Mouse (Mus musculus) olfactory bulb, adult 2 months (tissue): ENCODE data around the gene Fabp3. TPM values are rescaled to one million over a fixed set of nuclear protein-coding genes. Genes with fewer than 3 reads are reported as not detected.

Source experiments
- H3K27ac ChIP-seq: fragments of 200-500 bp; 2 replicates; pipeline ENCODE4 v1.5.1; 2012; ENCODE audit warnings: low read depth, low read length; ENCODE audit not compliant: insufficient read depth
- H3K4me1 ChIP-seq: fragments of 200-500 bp; 2 replicates; pipeline ENCODE4 v1.6.1; 2012; ENCODE audit warnings: low read length; ENCODE audit not compliant: control insufficient read depth, insufficient read depth
- H3K4me3 ChIP-seq: fragments of 200-500 bp; 2 replicates; pipeline ENCODE4 v1.5.1; 2012; ENCODE audit warnings: mild to moderate bottlenecking, low read depth, low read length, moderate library complexity; ENCODE audit not compliant: insufficient read depth
- CTCF ChIP-seq: fragments of 200-500 bp; IDR thresholded peaks from 2 replicates; pipeline ENCODE4 v1.5.1; 2012; ENCODE audit warnings: low read depth, mild to moderate bottlenecking, low read length, moderate library complexity; ENCODE audit not compliant: insufficient read depth
- POLR2A ChIP-seq: fragments of 200-500 bp; IDR thresholded peaks from 2 replicates; pipeline ENCODE4 v1.6.1; 2012; ENCODE audit warnings: mild to moderate bottlenecking, low read depth, low read length, moderate library complexity; ENCODE audit not compliant: insufficient read depth
- WGBS: fragments of 180-500 bp; shearing (Covaris S2); methylation state at CpG from one replicate; pipeline ENCODE4 v1.1.7; 2018; 5-methylcytosine and 5-hydroxymethylcytosine counted together
- polyA plus RNA-seq: library from polyadenylated mRNA; stranded (reverse); fragments of >200 nt; gene quantifications from 2 replicates; pipeline ENCODE4 v1.2.4, GENCODE M21; 2012; ENCODE audit warnings: low replicate concordance; ENCODE audit not compliant: missing spikeins, insufficient read depth, insufficient read length

The Fabp3 gene
- polyA plus RNA-seq, 1 experiment, result not detected

DNA sequence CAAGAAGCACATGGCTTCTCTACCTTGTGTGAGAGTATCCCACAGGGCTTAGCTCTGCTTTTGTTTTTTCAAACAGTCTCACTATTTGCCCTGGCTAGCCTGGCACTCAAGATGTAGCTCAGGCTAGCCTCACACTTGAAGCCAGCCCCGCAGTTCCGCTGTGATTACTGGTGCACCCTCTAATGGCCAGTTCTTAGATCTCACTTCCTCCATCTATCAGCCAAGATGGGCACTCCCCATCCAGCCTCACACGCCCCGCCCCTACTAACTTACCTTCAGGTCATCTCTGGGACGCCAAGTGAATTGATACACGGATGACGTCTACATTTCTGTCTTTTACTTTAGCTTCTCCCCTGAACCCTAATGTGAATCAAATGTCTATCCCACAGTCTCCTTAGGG lies 11.2 kb downstream of the Fabp3 start:
- no peak overlapping the region for H3K27ac ChIP-seq
- H3K4me1 ChIP-seq, result 0 out of 2 replicates have a peak, but pooled peaks cover 2% of the 10 kb centered on the region
- WGBS, result 96% methylated on average over 7 of the region's 7 CpGs
- no peak overlapping the region for H3K4me3 ChIP-seq
- no peak for TF ChIP-seq CTCF
- no peak for TF ChIP-seq POLR2A

DNA sequence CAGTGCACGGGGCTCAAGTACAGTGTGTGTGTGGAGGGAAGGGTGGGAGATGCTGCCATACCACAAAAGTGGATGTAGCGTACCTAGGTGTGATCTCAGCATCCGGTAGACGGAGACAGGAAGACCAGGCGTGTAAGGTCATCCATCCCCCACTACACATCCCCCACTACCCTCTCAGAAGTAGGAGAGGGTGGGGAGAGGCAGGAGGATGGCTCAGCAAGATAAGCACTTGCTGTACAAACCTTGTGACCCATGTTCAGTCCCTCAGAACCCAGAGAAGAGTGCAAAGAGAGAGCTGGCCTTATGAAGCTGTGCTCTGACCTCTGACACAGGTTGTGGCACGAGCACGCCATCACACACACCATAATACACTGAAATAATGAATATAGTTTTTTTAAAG lies 13.2 kb downstream of the Fabp3 start:
- TF ChIP-seq CTCF (no peak), POLR2A (no peak)
- Histone ChIP-seq H3K27ac (no peak overlapping the region), H3K4me3 (no peak overlapping the region), H3K4me1 (no peaks in the 10 kb centered on the region)
- WGBS, result 93% methylated on average over 7 of the region's 7 CpGs

DNA sequence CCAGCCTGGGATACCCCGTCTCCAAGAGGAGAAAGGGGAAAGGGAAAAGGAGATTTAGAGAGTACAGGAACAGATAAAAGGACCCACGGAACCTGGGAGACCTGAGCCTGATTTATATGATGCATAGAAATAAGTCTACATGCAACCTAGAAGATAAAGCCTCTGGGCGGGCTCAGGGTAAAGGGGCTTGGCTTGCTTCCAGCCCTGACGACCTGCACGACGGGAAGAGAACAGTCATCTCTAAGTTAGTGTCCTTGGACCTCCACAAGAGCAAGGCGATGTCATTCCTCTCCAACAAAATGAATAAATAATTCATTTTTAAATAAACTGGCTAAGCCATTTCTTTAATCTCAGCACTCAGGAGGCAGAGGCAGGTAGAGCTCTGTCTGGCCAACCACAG lies 14.2 kb downstream of the Fabp3 start:
- H3K4me3 ChIP-seq, result no peak overlapping the region
- no peaks in the 10 kb centered on the region for H3K4me1 ChIP-seq
- 85% methylated on average over 7 of the region's 7 CpGs for WGBS
- TF ChIP-seq CTCF, result no peak
- TF ChIP-seq POLR2A, result no peak
- no peak overlapping the region for H3K27ac ChIP-seq

DNA sequence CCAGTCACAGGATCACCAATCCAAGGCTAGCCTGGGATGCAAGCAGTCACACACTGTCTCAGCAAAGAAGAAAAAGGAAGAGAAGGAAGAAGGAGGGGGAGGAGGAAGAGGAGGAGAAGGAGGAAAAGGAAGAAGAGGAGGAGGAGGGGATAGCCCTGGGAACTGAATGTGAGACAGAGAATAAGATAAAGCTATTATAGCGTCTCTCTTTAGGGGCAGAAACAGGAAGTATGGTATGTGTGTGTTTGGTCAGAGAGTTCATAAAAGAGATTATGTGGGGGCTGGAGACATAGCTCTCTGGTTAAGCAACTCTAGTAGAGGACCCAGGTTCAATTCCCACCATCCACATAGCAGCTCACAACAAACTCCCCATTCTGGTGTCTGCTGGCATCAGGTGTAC lies 14.8 kb downstream of the Fabp3 start:
- Histone ChIP-seq H3K4me1 (no peaks in the 10 kb centered on the region), H3K27ac (no peak overlapping the region), H3K4me3 (no peak overlapping the region)
- TF ChIP-seq POLR2A, result no peak
- no peak for TF ChIP-seq CTCF
- 80% methylated on average over 1 of the region's 1 CpGs for WGBS

DNA sequence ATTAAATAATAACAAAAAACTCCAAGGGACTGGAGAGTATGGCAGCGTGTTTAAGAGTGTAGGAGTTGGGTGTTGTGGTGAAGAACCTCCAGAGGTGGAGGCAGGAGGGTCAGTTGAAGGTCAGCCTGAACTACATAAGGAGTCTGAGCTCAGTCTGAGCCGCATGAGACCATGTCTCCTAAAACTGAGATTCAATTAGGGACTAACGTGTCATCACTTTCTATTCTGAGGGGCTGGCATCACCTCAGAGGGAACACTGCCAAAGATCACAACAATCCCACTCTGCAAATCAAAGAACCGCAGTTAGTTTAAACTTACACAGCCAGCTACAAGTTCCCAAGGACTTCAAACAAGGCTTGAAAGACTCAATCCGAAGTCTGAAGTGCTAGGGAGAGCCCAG lies 15.2 kb downstream of the Fabp3 start:
- H3K4me1 ChIP-seq, result no peaks in the 10 kb centered on the region
- 43% methylated on average over 5 of the region's 5 CpGs for WGBS
- no peak overlapping the region for H3K27ac ChIP-seq
- TF ChIP-seq CTCF, result no peak
- no peak for TF ChIP-seq POLR2A
- H3K4me3 ChIP-seq, result no peak overlapping the region

DNA sequence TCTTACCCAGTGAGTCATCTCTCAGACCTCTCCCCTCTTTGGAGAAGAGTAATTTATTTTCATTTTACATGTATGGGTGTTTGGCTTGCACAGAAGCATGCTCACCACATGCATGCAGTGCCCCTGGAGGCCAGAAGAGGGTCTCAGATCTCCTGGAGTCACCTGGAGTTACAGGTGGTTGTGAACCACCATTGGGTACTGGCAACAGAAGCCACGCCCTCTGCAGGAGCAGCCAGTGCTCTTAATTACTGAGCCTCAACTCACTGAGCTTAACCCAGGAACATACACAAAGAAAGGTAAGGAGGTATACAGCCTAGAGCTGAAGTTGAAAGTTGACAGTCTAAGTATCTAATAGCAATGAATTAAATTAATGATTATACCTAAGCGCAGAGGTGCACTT lies 17.1 kb downstream of the Fabp3 start:
- WGBS, result 98% methylated on average over 2 of the region's 2 CpGs
- TF ChIP-seq CTCF, result no peak
- no peak for TF ChIP-seq POLR2A
- peaks cover 6% of the 10 kb centered on the region; the same call in 1 of the 2 replicates for H3K4me1 ChIP-seq
- H3K4me3 ChIP-seq, result no peak overlapping the region
- H3K27ac ChIP-seq, result no peak overlapping the region

DNA sequence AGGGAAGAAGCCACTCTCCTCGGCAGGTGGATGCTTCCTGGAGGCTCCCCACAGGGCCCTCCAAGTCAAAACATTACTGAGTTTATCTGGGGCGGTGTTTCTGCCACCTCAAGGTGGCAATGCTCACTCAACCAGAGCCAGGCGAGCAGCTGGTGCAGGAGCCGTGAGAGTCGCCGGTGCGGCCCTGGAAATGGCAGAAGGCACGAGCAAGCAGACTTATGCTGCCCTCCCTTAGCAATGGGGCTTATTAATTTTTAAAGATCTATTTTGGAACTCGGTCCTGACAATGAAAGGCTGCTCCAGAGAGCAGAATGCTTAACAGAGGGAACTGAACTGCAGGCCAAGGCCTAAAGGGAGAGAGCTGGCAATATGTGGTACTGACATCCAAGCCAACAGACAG lies 19.0 kb downstream of the Fabp3 start:
- no peak overlapping the region for H3K4me3 ChIP-seq
- no peak overlapping the region for H3K27ac ChIP-seq
- no peak for TF ChIP-seq CTCF
- TF ChIP-seq POLR2A, result no peak
- peaks cover 6% of the 10 kb centered on the region; the same call in 1 of the 2 replicates for H3K4me1 ChIP-seq
- WGBS, result 86% methylated on average over 9 of the region's 9 CpGs

DNA sequence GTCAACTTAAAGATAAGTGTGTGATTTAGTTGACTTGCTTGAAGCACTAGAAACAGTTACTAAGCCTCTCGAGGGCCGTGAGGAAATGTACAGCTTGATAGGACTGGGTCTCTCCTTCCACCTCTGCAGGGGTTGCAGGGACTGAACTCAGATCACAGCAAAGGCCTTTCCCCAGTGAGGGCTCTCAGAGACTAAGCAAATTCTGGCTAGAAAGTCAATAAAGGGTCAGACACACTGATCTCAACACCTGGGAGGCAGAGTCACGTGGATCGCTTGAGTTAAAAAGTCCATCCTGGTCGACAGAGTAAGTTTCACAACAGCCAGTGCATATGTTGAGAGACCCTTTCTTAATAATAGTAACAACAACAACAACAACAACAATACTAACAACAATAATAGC lies 27.5 kb downstream of the Fabp3 start:
- 94% methylated on average over 5 of the region's 5 CpGs for WGBS
- Histone ChIP-seq H3K27ac (no peak overlapping the region), H3K4me3 (no peak overlapping the region), H3K4me1 (no peaks in the 10 kb centered on the region)
- TF ChIP-seq CTCF (no peak), POLR2A (no peak)

DNA sequence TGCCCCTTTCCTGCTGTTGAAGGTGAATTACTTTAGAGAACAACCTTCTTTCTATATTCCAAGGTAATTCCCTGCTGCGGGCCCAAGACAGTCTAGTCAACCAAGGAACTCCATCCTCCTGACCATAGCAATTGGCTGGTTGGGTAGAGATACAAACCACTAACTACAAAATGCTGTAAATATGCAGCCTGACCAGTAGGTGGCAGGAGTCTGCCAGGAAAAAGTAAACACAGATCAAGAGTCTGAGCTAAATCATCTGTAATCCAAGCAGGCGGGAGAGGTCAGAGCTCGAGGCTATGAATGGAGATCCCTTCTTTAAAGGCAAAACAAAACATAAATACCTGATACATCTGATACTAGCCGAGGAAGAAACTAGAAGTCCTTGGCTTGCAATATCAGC lies 33.3 kb downstream of the Fabp3 start:
- H3K27ac ChIP-seq, result no peak overlapping the region
- TF ChIP-seq POLR2A (no peak), CTCF (no peak)
- WGBS, result 22% methylated on average over 4 of the region's 4 CpGs
- no peaks in the 10 kb centered on the region for H3K4me1 ChIP-seq
- no peak overlapping the region for H3K4me3 ChIP-seq

DNA sequence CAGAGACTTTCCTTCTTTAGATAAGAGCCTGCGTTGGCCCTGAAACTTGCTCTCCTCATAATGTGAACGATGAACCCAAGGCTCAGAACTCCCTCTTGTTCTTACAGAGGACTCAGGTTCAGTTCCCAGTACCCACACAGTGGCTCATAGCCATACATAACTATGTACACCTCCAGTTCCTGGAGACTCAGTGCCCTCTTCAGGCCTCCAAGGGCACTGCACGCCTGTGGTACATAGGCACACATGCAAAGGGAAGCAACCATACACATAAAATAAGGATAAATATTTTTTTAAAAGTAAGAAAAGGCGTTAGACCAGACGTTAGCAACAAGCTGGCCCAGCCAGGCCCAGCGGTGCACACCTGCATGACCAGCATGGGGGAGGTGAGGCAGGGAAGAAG lies 41.3 kb downstream of the Fabp3 start:
- WGBS, result 97% methylated on average over 6 of the region's 6 CpGs
- TF ChIP-seq POLR2A (no peak), CTCF (no peak)
- H3K4me3 ChIP-seq, result no peak overlapping the region
- H3K4me1 ChIP-seq, result no peaks in the 10 kb centered on the region
- no peak overlapping the region for H3K27ac ChIP-seq
